Mouse (Mus musculus) lung, adult 2 months (tissue): ENCODE measurements at regions not wholly inside any gene's neighbourhood (a gene's known extent, or its start where the extent isn't known, plus 50 kb on each side); places are given as distances from the start of the nearest gene placed in this dataset.

Experiments used
- DNase-seq: peaks from one replicate; pipeline ENCODE4 v3.0.0; 2022
- H3K4me1 ChIP-seq: fragments of 200-500 bp; 2 replicates; pipeline ENCODE4 v1.6.1; 2011; ENCODE audit warnings: low read length; ENCODE audit not compliant: control insufficient read depth, insufficient read depth
- H3K4me3 ChIP-seq: fragments of 200-500 bp; replicated peaks from 2 replicates; pipeline ENCODE3; 2011; ENCODE audit warnings: low read depth, mild to moderate bottlenecking, control low read depth, low read length; ENCODE audit errors: extremely low read depth
- POLR2A ChIP-seq: fragments of 200-500 bp; IDR thresholded peaks from 2 replicates; pipeline ENCODE4 v1.6.1; 2011; ENCODE audit warnings: low read depth, mild to moderate bottlenecking, control low read depth, low read length, borderline replicate concordance; ENCODE audit errors: extremely low read depth
- WGBS: fragments of 180-500 bp; shearing (Covaris S2); methylation state at CpG from one replicate; pipeline ENCODE4 v1.1.7; 2018; 5-methylcytosine and 5-hydroxymethylcytosine counted together

DNA sequence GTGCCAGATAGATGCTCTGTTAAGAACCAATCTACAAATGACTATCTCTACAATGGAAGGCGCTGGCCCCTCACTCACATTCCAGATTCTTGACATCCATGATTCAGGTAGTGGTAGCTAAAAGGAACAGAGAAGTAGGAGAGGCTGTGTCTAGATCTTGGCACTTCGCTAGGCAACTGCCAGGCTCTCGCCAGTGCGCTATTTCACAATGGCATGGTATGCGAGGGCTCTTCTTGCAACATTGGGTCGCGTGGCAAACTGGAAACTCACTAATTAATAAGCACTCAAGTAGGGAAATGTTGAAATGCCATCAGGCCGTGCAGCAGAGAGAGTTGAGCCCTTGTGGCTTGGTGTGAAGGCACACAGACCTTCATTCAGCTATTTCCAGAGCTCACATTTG is 50.3 kb upstream of the Il12b start:
- no peaks in the 10 kb centered on the region for H3K4me1 ChIP-seq
- TF ChIP-seq POLR2A = no peak
- 55% methylated on average over 8 of the region's 8 CpGs for WGBS
- no peak overlapping the region for H3K4me3 ChIP-seq
- peak; percentile 49 for DNase-seq
